Mouse (Mus musculus) limb, embryonic 10.5 days (tissue): ENCODE results near the gene Zcchc14. TPM values are rescaled to one million over a fixed set of nuclear protein-coding genes. Genes with fewer than 3 reads are reported as not detected.

Experiments used
- DNase-seq: peaks from one replicate; pipeline ENCODE4 v3.0.0-alpha.2; 2017; ENCODE audit warnings: low spot score
- H3K27ac ChIP-seq: fragments of 300-500 bp; sonication (generic); 2 replicates; pipeline ENCODE4 v1.5.1; 2016; ENCODE audit warnings: mild to moderate bottlenecking
- H3K27me3 ChIP-seq: fragments of 300-500 bp; sonication (generic); 2 replicates; pipeline ENCODE4 v1.6.1; 2016; ENCODE audit warnings: low read depth, mild to moderate bottlenecking; ENCODE audit not compliant: poor library complexity, severe bottlenecking
- H3K36me3 ChIP-seq: fragments of 300-500 bp; sonication (generic); 2 replicates; pipeline ENCODE4 v1.6.1; 2016; ENCODE audit warnings: mild to moderate bottlenecking, moderate library complexity
- H3K4me1 ChIP-seq: fragments of 300-500 bp; sonication (generic); 2 replicates; pipeline ENCODE4 v1.6.1; 2016
- H3K4me3 ChIP-seq: fragments of 300-500 bp; sonication (generic); 2 replicates; pipeline ENCODE4 v1.5.1; 2016; ENCODE audit warnings: mild to moderate bottlenecking, moderate library complexity
- H3K9me3 ChIP-seq: fragments of 300-500 bp; sonication (generic); replicated peaks from 2 replicates; pipeline ENCODE4 v1.6.1; 2016; ENCODE audit warnings: mild to moderate bottlenecking
- WGBS: fragments of 180-500 bp; shearing (Covaris S2); methylation state at CpG from one replicate; pipeline ENCODE4 v1.1.7; 2016; 5-methylcytosine and 5-hydroxymethylcytosine counted together
- polyA plus RNA-seq: library from polyadenylated mRNA; unstranded; fragments of >200 nt; fragmentation: Nextera tagmentation; extraction: Ambion mirVana; gene quantifications from 2 replicates; pipeline ENCODE4 v1.2.1, GENCODE M21; 2016

Gene Zcchc14
- polyA plus RNA-seq, 1 experiment from 2014 or later, result 15.2 TPM

GRCm38 (mm10) chr8:121570335-121570734, 82.4 kb downstream of the Zcchc14 start:
- 84% methylated on average over 21 of the region's 21 CpGs for WGBS
- Histone ChIP-seq H3K4me1 (peaks cover 24% of the 10 kb centered on the region), H3K36me3 (peaks cover 12% of the 10 kb centered on the region), H3K9me3 (no peaks in the 10 kb centered on the region), H3K4me3 (no peak overlapping the region), H3K27ac (no peak overlapping the region), H3K27me3 (no peaks in the 10 kb centered on the region)
- DNase-seq, result no peak

- Histone ChIP-seq H3K27me3 (no peaks in the 10 kb centered on the region), H3K4me3 (no peak overlapping the region), H3K36me3 (peaks cover 24% of the 10 kb centered on the region), H3K27ac (no peak overlapping the region), H3K4me1 (peaks cover 29% of the 10 kb centered on the region), H3K9me3 (no peaks in the 10 kb centered on the region)
- no peak for DNase-seq
- WGBS, result 67% methylated on average over 6 of the region's 6 CpGs
These were observed 84.4 kb downstream of the Zcchc14 start for GRCm38 (mm10) chr8:121568321-121568720.

- no peaks in the 10 kb centered on the region for H3K9me3 ChIP-seq
- no peak overlapping the region for H3K27ac ChIP-seq
- 86% methylated on average over 6 of the region's 6 CpGs for WGBS
- H3K4me1 ChIP-seq, result peaks cover 18% of the 10 kb centered on the region; the same call in 1 of the 2 replicates
- no peaks in the 10 kb centered on the region for H3K27me3 ChIP-seq
- DNase-seq, result no peak
- H3K4me3 ChIP-seq, result no peak overlapping the region
- peaks cover 51% of the 10 kb centered on the region for H3K36me3 ChIP-seq
These were observed 89.0 kb downstream of the Zcchc14 start for GRCm38 (mm10) chr8:121563701-121564100.

GRCm38 (mm10) chr8:121562941-121563351, 89.8 kb downstream of the Zcchc14 start:
- DNase-seq, result no peak
- Histone ChIP-seq H3K27ac (no peak overlapping the region), H3K36me3 (peaks cover 59% of the 10 kb centered on the region), H3K27me3 (no peaks in the 10 kb centered on the region), H3K4me3 (no peak overlapping the region), H3K9me3 (no peaks in the 10 kb centered on the region), H3K4me1 (peaks cover 10% of the 10 kb centered on the region; the same call in 1 of the 2 replicates)
- WGBS, result 87% methylated on average over 9 of the region's 9 CpGs

GRCm38 (mm10) chr8:121561636-121562345, 90.9 kb downstream of the Zcchc14 start:
- no peak overlapping the region for H3K4me3 ChIP-seq
- 91% methylated on average over 16 of the region's 16 CpGs for WGBS
- no peak for DNase-seq
- H3K27ac ChIP-seq, result no peak overlapping the region
- no peaks in the 10 kb centered on the region for H3K9me3 ChIP-seq
- peaks cover 6% of the 10 kb centered on the region; the same call in 1 of the 2 replicates for H3K4me1 ChIP-seq
- no peaks in the 10 kb centered on the region for H3K27me3 ChIP-seq
- peaks cover 64% of the 10 kb centered on the region for H3K36me3 ChIP-seq

GRCm38 (mm10) chr8:121560432-121561100, 92.1 kb downstream of the Zcchc14 start:
- Histone ChIP-seq H3K9me3 (no peaks in the 10 kb centered on the region), H3K4me3 (no peak overlapping the region), H3K4me1 (peaks cover 6% of the 10 kb centered on the region; the same call in 1 of the 2 replicates), H3K27me3 (no peaks in the 10 kb centered on the region), H3K27ac (no peak overlapping the region), H3K36me3 (peaks cover 66% of the 10 kb centered on the region)
- DNase-seq, result no peak
- WGBS, result 93% methylated on average over 7 of the region's 7 CpGs

- Histone ChIP-seq H3K4me1 (no peaks in the 10 kb centered on the region), H3K4me3 (no peak overlapping the region), H3K27me3 (no peaks in the 10 kb centered on the region), H3K27ac (no peak overlapping the region), H3K9me3 (no peaks in the 10 kb centered on the region), H3K36me3 (peaks cover 66% of the 10 kb centered on the region)
- no peak for DNase-seq
- 93% methylated on average over 12 of the region's 12 CpGs for WGBS
These were observed 92.9 kb downstream of the Zcchc14 start for GRCm38 (mm10) chr8:121559801-121560200.

- Histone ChIP-seq H3K36me3 (peaks cover 72% of the 10 kb centered on the region), H3K27me3 (no peaks in the 10 kb centered on the region)
- 87% methylated on average over 16 of the region's 16 CpGs for WGBS
These were observed 94.2 kb downstream of the Zcchc14 start for GRCm38 (mm10) chr8:121558538-121558937.

GRCm38 (mm10) chr8:121557746-121558145, 95.0 kb downstream of the Zcchc14 start:
- no peak for DNase-seq
- Histone ChIP-seq H3K36me3 (peaks cover 75% of the 10 kb centered on the region), H3K9me3 (no peaks in the 10 kb centered on the region), H3K4me1 (no peaks in the 10 kb centered on the region), H3K27me3 (no peaks in the 10 kb centered on the region), H3K4me3 (no peak overlapping the region), H3K27ac (no peak overlapping the region)
- WGBS, result 81% methylated on average over 11 of the region's 11 CpGs

More at GRCm38 (mm10) chr8:121558538-121558937, 94.2 kb downstream of the Zcchc14 start:
- Histone ChIP-seq H3K4me3 (no peak overlapping the region), H3K9me3 (no peaks in the 10 kb centered on the region), H3K27ac (no peak overlapping the region), H3K4me1 (no peaks in the 10 kb centered on the region)
- no peak for DNase-seq

- no peaks in the 10 kb centered on the region; the same call in 1 of the 2 replicates for H3K4me1 ChIP-seq
- no peak overlapping the region for H3K4me3 ChIP-seq
- WGBS, result 95% methylated on average over 32 of the region's 32 CpGs
- DNase-seq, result no peak
- H3K36me3 ChIP-seq, result peaks cover 87% of the 10 kb centered on the region
- H3K27ac ChIP-seq, result no peak overlapping the region
- H3K9me3 ChIP-seq, result no peaks in the 10 kb centered on the region
- no peaks in the 10 kb centered on the region for H3K27me3 ChIP-seq
These were observed 98.7 kb downstream of the Zcchc14 start for GRCm38 (mm10) chr8:121553831-121554475.

GRCm38 (mm10) chr8:121552506-121552905, 100.2 kb downstream of the Zcchc14 start:
- no peak for DNase-seq
- no peak overlapping the region for H3K4me3 ChIP-seq
- H3K9me3 ChIP-seq, result no peaks in the 10 kb centered on the region
- H3K36me3 ChIP-seq, result peaks cover 73% of the 10 kb centered on the region
- H3K27me3 ChIP-seq, result no peaks in the 10 kb centered on the region
- no peak overlapping the region for H3K27ac ChIP-seq
- no peaks in the 10 kb centered on the region; the same call in 1 of the 2 replicates for H3K4me1 ChIP-seq
- 94% methylated on average over 7 of the region's 9 CpGs for WGBS

- H3K27me3 ChIP-seq, result no peaks in the 10 kb centered on the region
- H3K4me3 ChIP-seq, result no peak overlapping the region
- no peaks in the 10 kb centered on the region; the same call in 1 of the 2 replicates for H3K4me1 ChIP-seq
- 78% methylated on average over 24 of the region's 24 CpGs for WGBS
- H3K9me3 ChIP-seq, result no peaks in the 10 kb centered on the region
- no peak for DNase-seq
- H3K36me3 ChIP-seq, result peaks cover 67% of the 10 kb centered on the region
- H3K27ac ChIP-seq, result no peak overlapping the region
These were observed 101.4 kb downstream of the Zcchc14 start for GRCm38 (mm10) chr8:121551065-121551985.
